Mouse (Mus musculus) megakaryocyte, embryonic 14.5 days (primary cell): ENCODE measurements around the gene Braf.

Experiments
- FLI1 ChIP-seq: IDR thresholded peaks from 2 replicates; pipeline ENCODE4 v1.6.1; 2012; ENCODE audit warnings: low read length, inconsistent platforms, mixed read lengths
- GATA1 ChIP-seq: IDR thresholded peaks from 3 replicates; pipeline ENCODE4 v1.6.1; 2012; ENCODE audit warnings: mixed read lengths, low read length, inconsistent platforms, borderline replicate concordance

DNA sequence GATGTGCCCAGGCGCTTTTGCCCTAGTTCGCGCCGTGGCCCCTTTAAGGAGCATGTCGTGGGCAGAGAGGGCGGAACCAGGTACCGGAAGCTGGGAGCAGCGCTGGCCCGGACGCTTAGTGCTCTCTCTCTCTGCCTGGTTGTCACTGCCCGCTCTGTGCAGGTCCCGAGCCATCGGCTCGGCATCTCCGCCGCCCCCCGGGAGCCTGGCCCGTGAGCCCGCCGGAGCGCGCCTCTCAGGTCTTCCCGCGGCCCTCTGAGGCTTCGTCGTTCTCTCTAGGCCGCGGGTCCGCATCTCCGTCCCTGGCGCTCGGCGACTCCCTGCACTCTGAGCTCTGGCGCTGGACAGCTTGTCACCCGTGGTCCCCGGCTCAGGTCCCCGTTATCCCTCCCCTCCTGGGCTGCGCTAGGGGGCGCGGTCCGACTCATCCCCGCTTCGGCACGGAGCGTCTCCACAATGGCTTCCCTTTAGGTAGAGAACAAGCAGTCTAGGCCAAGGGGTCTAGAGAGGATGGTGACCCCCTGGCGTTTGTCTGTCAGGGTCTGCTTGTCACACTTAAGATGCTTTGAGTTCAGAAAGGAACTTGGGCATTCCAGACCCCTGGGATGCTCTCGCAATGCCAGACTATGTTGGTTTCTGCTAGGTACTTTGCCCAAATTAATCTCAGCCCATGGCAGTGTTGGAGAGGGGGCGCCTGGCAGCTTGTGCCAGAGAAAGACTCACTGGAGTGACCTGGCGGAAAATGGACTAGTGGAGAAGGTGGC is 151.3 kb downstream of the Braf start, which contains the start of gene Adck2:
- no peak for TF ChIP-seq GATA1
- TF ChIP-seq FLI1, result no peak
